In genomic region chr16:89631396-89632113, GRCm38 (mm10) we compare ENCODE assay signal across 19 mouse cellular contexts.
DNase-seq lines count a peak whose midpoint lies in the region.
"Had no signal": no experiment of that assay in that cellular context is flagged by ENCODE, and none has a peak within 500 bp of the region (broad histone marks: within the 10 kb centered on the region; RNA-seq: fewer than 3 reads in every experiment).

No protein-coding gene starts in this region.

- H3K36me3 ChIP-seq in limb, embryonic 10.5 days, result no peaks in the 10 kb centered on the region
- H3K36me3 ChIP-seq: G1E; limb, embryonic 13.5 days; stomach, embryonic 15.5 days had no signal

- H3K27me3 ChIP-seq in limb, embryonic 10.5 days (ENCODE audit: low read depth, poor library complexity, severe bottlenecking), result no peaks in the 10 kb centered on the region
- H3K27me3 ChIP-seq: limb, embryonic 13.5 days; megakaryocyte, embryonic 14.5 days; stomach, embryonic 15.5 days had no signal

- H3K4me3 ChIP-seq in limb, embryonic 10.5 days, result no peak overlapping the region
- H3K4me3 ChIP-seq: erythroblast, embryonic 14.5 days; limb, embryonic 13.5 days; megakaryocyte, embryonic 14.5 days; stomach, embryonic 15.5 days had no signal

- intact Hi-C loops in left cerebral cortex, postnatal 4 days (cut with DNase I), result no loop called here

- H3K27ac ChIP-seq in limb, embryonic 10.5 days, result peak overlapping the region; percentile 31; the same call in 1 of the 2 replicates
- H3K27ac ChIP-seq: hindbrain, embryonic 14.5 days; limb, embryonic 13.5 days; stomach, embryonic 15.5 days had no signal

- no peaks in the 10 kb centered on the region for H3K9me3 ChIP-seq in limb, embryonic 10.5 days (replicated peaks)
- H3K9me3 ChIP-seq: limb, embryonic 13.5 days; stomach, embryonic 15.5 days had no signal

- WGBS in limb, embryonic 10.5 days, result 92% methylated on average over 9 of the region's 9 CpGs

- peak; percentile 27 to 47 for DNase-seq in cerebellum, postnatal 10 days
- DNase-seq in cerebellum, adult 9-10 months, result no peak
- DNase-seq in left cerebral cortex, postnatal 4 days, result peak; percentile 11
- DNase-seq in left cerebral cortex, adult 8-10 months (ENCODE audit: low spot score in 2 of 2), result no peak
- peak; percentile 8 for DNase-seq in adrenal gland, adult 8-10 months
- DNase-seq in limb, embryonic 10.5 days (ENCODE audit: low spot score), result no peak
- no peak for DNase-seq in urinary bladder, postnatal 36 days (ENCODE audit: low spot score in 2 of 2)
- DNase-seq: cerebellum, adult 11-12 months; heart, postnatal 36 days; kidney, adult 18-20 months; layer of hippocampus, adult 9-11 months; lung, postnatal 4 days; midbrain, embryonic 14.5 days had no signal

- peaks cover 22% of the 10 kb centered on the region for H3K4me1 ChIP-seq in limb, embryonic 10.5 days
- H3K4me1 ChIP-seq: megakaryocyte, embryonic 14.5 days; stomach, embryonic 15.5 days had no signal

Comparison
In these comparisons a context has a peak if more than half of its experiments do, and no peak if none do; other contexts are left out.
1. DNase-seq: peak in cerebellum, postnatal 10 days (2 of 2), left cerebral cortex, postnatal 4 days (single experiment) and adrenal gland, adult 8-10 months (single experiment); none in cerebellum, adult 9-10 months (single experiment), left cerebral cortex, adult 8-10 months (0 of 2), limb, embryonic 10.5 days (single experiment) and urinary bladder, postnatal 36 days (0 of 2).